Mouse (Mus musculus) mature B cell (primary cell): ENCODE results near the gene Pip4k2b.

Source experiments
- in situ Hi-C: fragments of 300-500 bp; cut with MboI; formaldehyde crosslinking; loops from 2 replicates; pipeline ENCODE4 v1.14.3; 2019

Gene Pip4k2b

GRCm38 (mm10) chr11:97666794-97667193, 77.7 kb downstream of the Pip4k2b start:
- in situ Hi-C loops, result no loop called here

- in situ Hi-C loops, result no loop called here
Observed at GRCm38 (mm10) chr11:97666221-97666620, 78.3 kb downstream of the Pip4k2b start.

- in situ Hi-C loops, result no loop called here
Observed at GRCm38 (mm10) chr11:97665431-97665830, 79.1 kb downstream of the Pip4k2b start.
